Mouse (Mus musculus) heart, embryonic 15.5 days (tissue): ENCODE results near the gene Gcnt7. TPM values are rescaled to one million over a fixed set of nuclear protein-coding genes. Genes with fewer than 3 reads are reported as not detected.

Source experiments
- ATAC-seq: fragments of 200-750 bp; cut with Nextera tagmentation; replicated peaks from 2 replicates; pipeline ENCODE4 v1.8.0; 2017; ENCODE audit warnings: low read depth, moderate TSS enrichment; ENCODE audit not compliant: insufficient number of reproducible peaks, insufficient read depth, low FRiP score
- H3K27ac ChIP-seq: fragments of 300-500 bp; sonication (generic); 2 replicates; pipeline ENCODE4 v1.5.1; 2015; ENCODE audit warnings: mild to moderate bottlenecking, inconsistent platforms
- H3K27me3 ChIP-seq: fragments of 300-500 bp; sonication (generic); 2 replicates; pipeline ENCODE4 v1.6.1; 2015; ENCODE audit warnings: inconsistent platforms
- H3K36me3 ChIP-seq: fragments of 300-500 bp; sonication (generic); 2 replicates; pipeline ENCODE4 v1.6.1; 2015; ENCODE audit warnings: mild to moderate bottlenecking, inconsistent platforms
- H3K4me1 ChIP-seq: fragments of 300-500 bp; sonication (generic); replicated peaks from 2 replicates; pipeline ENCODE4 v1.6.1; 2015; ENCODE audit warnings: inconsistent platforms
- H3K4me2 ChIP-seq: fragments of 300-500 bp; sonication (generic); 2 replicates; pipeline ENCODE4 v1.6.1; 2015; ENCODE audit warnings: inconsistent platforms, mild to moderate bottlenecking, moderate library complexity
- H3K4me3 ChIP-seq: fragments of 300-500 bp; sonication (generic); 2 replicates; pipeline ENCODE4 v1.5.1; 2015; ENCODE audit warnings: mild to moderate bottlenecking, inconsistent platforms
- H3K9ac ChIP-seq: fragments of 300-500 bp; sonication (generic); 2 replicates; pipeline ENCODE4 v1.6.1; 2015; ENCODE audit warnings: mild to moderate bottlenecking, inconsistent platforms
- H3K9me3 ChIP-seq: fragments of 300-500 bp; sonication (generic); replicated peaks from 2 replicates; pipeline ENCODE4 v1.6.1; 2016; ENCODE audit warnings: inconsistent platforms
- WGBS: fragments of 180-500 bp; shearing (Covaris S2); methylation state at CpG from one replicate; pipeline ENCODE4 v1.1.7; 2015; ENCODE audit warnings: mixed read lengths; 5-methylcytosine and 5-hydroxymethylcytosine counted together
- polyA plus RNA-seq: library from polyadenylated mRNA; unstranded; fragments of >200 nt; fragmentation: Nextera tagmentation; extraction: Ambion mirVana; gene quantifications from 2 replicates; pipeline ENCODE4 v1.2.1, GENCODE M21; 2015

The Gcnt7 gene
- polyA plus RNA-seq = 0.71 and 0.79 TPM in 2 replicates

GRCm38 (mm10) chr2:172458496-172458895 is at the start of gene Gcnt7:
Gene Gcnt7 (minus strand): TSS chr2:172458596.
- Histone ChIP-seq H3K27me3 (no peaks in the 10 kb centered on the region), H3K27ac (no peak within 1 kb of the TSS), H3K9me3 (no peaks in the 10 kb centered on the region), H3K36me3 (peaks cover 10% of the 10 kb centered on the region), H3K4me1 (peaks cover 2% of the 10 kb centered on the region; the same call in 1 of the 2 replicates), H3K9ac (no peak within 1 kb of the TSS), H3K4me2 (no peak within 1 kb of the TSS), H3K4me3 (no peak within 1 kb of the TSS)
- no peak for ATAC-seq
- WGBS = 88% methylated on average over 11 of the region's 11 CpGs

GRCm38 (mm10) chr2:172506121-172506520 is 47.7 kb upstream of the Gcnt7 start:
- Histone ChIP-seq H3K36me3 (no peaks in the 10 kb centered on the region), H3K4me3 (no peak overlapping the region), H3K4me1 (no peaks in the 10 kb centered on the region), H3K9me3 (no peaks in the 10 kb centered on the region), H3K27ac (no peak overlapping the region), H3K4me2 (no peak overlapping the region), H3K9ac (no peak overlapping the region), H3K27me3 (no peaks in the 10 kb centered on the region; the same call in 1 of the 2 replicates)
- WGBS = 83% methylated on average over 7 of the region's 7 CpGs
- no peak for ATAC-seq

- Histone ChIP-seq H3K27ac (no peak overlapping the region), H3K9ac (no peak overlapping the region), H3K9me3 (no peaks in the 10 kb centered on the region), H3K4me2 (no peak overlapping the region), H3K4me1 (no peaks in the 10 kb centered on the region), H3K4me3 (no peak overlapping the region), H3K27me3 (no peaks in the 10 kb centered on the region; the same call in 1 of the 2 replicates), H3K36me3 (no peaks in the 10 kb centered on the region)
- 49% methylated on average over 14 of the region's 14 CpGs for WGBS
- ATAC-seq = no peak
Observed at GRCm38 (mm10) chr2:172502168-172502567, 43.8 kb upstream of the Gcnt7 start.

- no peak overlapping the region for H3K4me2 ChIP-seq
- H3K27me3 ChIP-seq = no peaks in the 10 kb centered on the region; the same call in 1 of the 2 replicates
Observed at GRCm38 (mm10) chr2:172501341-172501740, 42.9 kb upstream of the Gcnt7 start.

GRCm38 (mm10) chr2:172500752-172501316 is 42.4 kb upstream of the Gcnt7 start:
- Histone ChIP-seq H3K27ac (no peak overlapping the region), H3K4me3 (no peak overlapping the region), H3K9ac (no peak overlapping the region), H3K9me3 (no peaks in the 10 kb centered on the region), H3K4me1 (no peaks in the 10 kb centered on the region), H3K4me2 (no peak overlapping the region), H3K27me3 (no peaks in the 10 kb centered on the region; the same call in 1 of the 2 replicates), H3K36me3 (no peaks in the 10 kb centered on the region)
- no peak for ATAC-seq
- WGBS = 29% methylated on average over 7 of the region's 7 CpGs

More at GRCm38 (mm10) chr2:172501341-172501740, 42.9 kb upstream of the Gcnt7 start:
- Histone ChIP-seq H3K9ac (no peak overlapping the region), H3K27ac (no peak overlapping the region), H3K9me3 (no peaks in the 10 kb centered on the region), H3K36me3 (no peaks in the 10 kb centered on the region), H3K4me1 (no peaks in the 10 kb centered on the region), H3K4me3 (no peak overlapping the region)
- 6% methylated on average over 4 of the region's 4 CpGs for WGBS
- no peak for ATAC-seq

- Histone ChIP-seq H3K4me1 (no peaks in the 10 kb centered on the region), H3K9ac (no peak overlapping the region), H3K27ac (no peak overlapping the region), H3K4me3 (no peak overlapping the region), H3K9me3 (no peaks in the 10 kb centered on the region), H3K36me3 (no peaks in the 10 kb centered on the region), H3K4me2 (no peak overlapping the region), H3K27me3 (no peaks in the 10 kb centered on the region; the same call in 1 of the 2 replicates)
- ATAC-seq = no peak
- WGBS = 45% methylated on average over 3 of the region's 3 CpGs
Observed at GRCm38 (mm10) chr2:172498823-172499222, 40.4 kb upstream of the Gcnt7 start.

- H3K27me3 ChIP-seq = no peaks in the 10 kb centered on the region
- no peak overlapping the region for H3K4me2 ChIP-seq
- no peak for ATAC-seq
- H3K9me3 ChIP-seq = no peaks in the 10 kb centered on the region
- no peak overlapping the region for H3K27ac ChIP-seq
- H3K9ac ChIP-seq = no peak overlapping the region
- no peak overlapping the region for H3K4me3 ChIP-seq
- WGBS = 68% methylated on average over 8 of the region's 8 CpGs
- H3K36me3 ChIP-seq = no peaks in the 10 kb centered on the region
- H3K4me1 ChIP-seq = no peaks in the 10 kb centered on the region
Observed at GRCm38 (mm10) chr2:172496736-172497345, 38.4 kb upstream of the Gcnt7 start.

- Histone ChIP-seq H3K27me3 (no peaks in the 10 kb centered on the region), H3K9ac (no peak overlapping the region), H3K4me3 (no peak overlapping the region), H3K4me1 (no peaks in the 10 kb centered on the region), H3K27ac (no peak overlapping the region), H3K4me2 (no peak overlapping the region), H3K36me3 (no peaks in the 10 kb centered on the region), H3K9me3 (no peaks in the 10 kb centered on the region)
- ATAC-seq = no peak
- 47% methylated on average over 12 of the region's 12 CpGs for WGBS
Observed at GRCm38 (mm10) chr2:172484696-172485370, 26.4 kb upstream of the Gcnt7 start.

GRCm38 (mm10) chr2:172483766-172484413 is 25.5 kb upstream of the Gcnt7 start:
- H3K27me3 ChIP-seq = no peaks in the 10 kb centered on the region
- H3K36me3 ChIP-seq = no peaks in the 10 kb centered on the region
- 80% methylated on average over 14 of the region's 14 CpGs for WGBS
- H3K27ac ChIP-seq = no peak overlapping the region
- no peaks in the 10 kb centered on the region for H3K4me1 ChIP-seq
- no peak overlapping the region for H3K9ac ChIP-seq
- ATAC-seq = no peak
- H3K9me3 ChIP-seq = no peaks in the 10 kb centered on the region
- H3K4me3 ChIP-seq = no peak overlapping the region
- no peak overlapping the region for H3K4me2 ChIP-seq

- WGBS = 81% methylated on average over 16 of the region's 16 CpGs
- no peak for ATAC-seq
- no peak overlapping the region for H3K4me2 ChIP-seq
- no peak overlapping the region for H3K27ac ChIP-seq
- no peaks in the 10 kb centered on the region for H3K27me3 ChIP-seq
- peaks cover 4% of the 10 kb centered on the region for H3K4me1 ChIP-seq
- no peaks in the 10 kb centered on the region for H3K36me3 ChIP-seq
- H3K9me3 ChIP-seq = no peaks in the 10 kb centered on the region
- H3K4me3 ChIP-seq = no peak overlapping the region
- no peak overlapping the region for H3K9ac ChIP-seq
Observed at GRCm38 (mm10) chr2:172481654-172482385, 23.4 kb upstream of the Gcnt7 start.

GRCm38 (mm10) chr2:172480296-172480695 is 21.9 kb upstream of the Gcnt7 start:
- WGBS = 59% methylated on average over 7 of the region's 7 CpGs
- Histone ChIP-seq H3K4me3 (no peak overlapping the region), H3K4me2 (no peak overlapping the region), H3K9ac (no peak overlapping the region), H3K36me3 (no peaks in the 10 kb centered on the region), H3K27me3 (no peaks in the 10 kb centered on the region), H3K4me1 (peaks cover 7% of the 10 kb centered on the region), H3K9me3 (no peaks in the 10 kb centered on the region), H3K27ac (no peak overlapping the region)
- no peak for ATAC-seq
